Mouse (Mus musculus) midbrain, embryonic 15.5 days (tissue): ENCODE data around the gene Ppa1. TPM values are rescaled to one million over a fixed set of nuclear protein-coding genes. Genes with fewer than 3 reads are reported as not detected.
"Not testable (repeated sequence)": the region's sequence is repeated elsewhere in the genome, so short reads cannot be mapped to it uniquely, and the experiment has no call there.

Experiments used
- ATAC-seq: fragments of 200-750 bp; cut with Nextera tagmentation; replicated peaks from 2 replicates; pipeline ENCODE4 v1.8.0; 2017; ENCODE audit warnings: moderate TSS enrichment
- H3K27ac ChIP-seq: fragments of 300-500 bp; sonication (generic); 2 replicates; pipeline ENCODE4 v1.5.1; 2015; ENCODE audit warnings: mild to moderate bottlenecking, inconsistent platforms
- H3K27me3 ChIP-seq: fragments of 300-500 bp; sonication (generic); replicated peaks from 2 replicates; pipeline ENCODE4 v1.6.1; 2015; ENCODE audit warnings: inconsistent platforms
- H3K36me3 ChIP-seq: fragments of 300-500 bp; sonication (generic); replicated peaks from 2 replicates; pipeline ENCODE4 v1.6.1; 2015; ENCODE audit warnings: inconsistent platforms
- H3K4me1 ChIP-seq: fragments of 300-500 bp; sonication (generic); 2 replicates; pipeline ENCODE4 v1.6.1; 2015; ENCODE audit warnings: inconsistent platforms
- H3K4me2 ChIP-seq: fragments of 300-500 bp; sonication (generic); 2 replicates; pipeline ENCODE4 v1.6.1; 2015; ENCODE audit warnings: inconsistent platforms, mild to moderate bottlenecking, moderate library complexity
- H3K4me3 ChIP-seq: fragments of 300-500 bp; sonication (generic); 2 replicates; pipeline ENCODE4 v1.5.1; 2015; ENCODE audit warnings: mild to moderate bottlenecking, inconsistent platforms
- H3K9ac ChIP-seq: fragments of 300-500 bp; sonication (generic); 2 replicates; pipeline ENCODE4 v1.6.1; 2015; ENCODE audit warnings: mild to moderate bottlenecking, inconsistent platforms
- H3K9me3 ChIP-seq: fragments of 300-500 bp; sonication (generic); 2 replicates; pipeline ENCODE4 v1.6.1; 2016; ENCODE audit warnings: inconsistent platforms
- WGBS: fragments of 180-500 bp; shearing (Covaris S2); methylation state at CpG from one replicate; pipeline ENCODE4 v1.1.7; 2015; ENCODE audit warnings: mixed read lengths; 5-methylcytosine and 5-hydroxymethylcytosine counted together
- polyA plus RNA-seq: library from polyadenylated mRNA; unstranded; fragments of >200 nt; fragmentation: Nextera tagmentation; extraction: Ambion mirVana; gene quantifications from 2 replicates; pipeline ENCODE4 v1.2.1, GENCODE M21; 2015

Gene Ppa1
- polyA plus RNA-seq: 209 and 210 TPM in 2 replicates

- H3K4me3 ChIP-seq: peak within 1 kb of the TSS; percentile 86
- peak within 1 kb of the TSS; percentile 86 for H3K27ac ChIP-seq
- no peaks in the 10 kb centered on the region for H3K9me3 ChIP-seq
- 2% methylated on average over 50 of the region's 50 CpGs for WGBS
- H3K4me2 ChIP-seq: peak within 1 kb of the TSS; percentile 88
- H3K36me3 ChIP-seq: no peaks in the 10 kb centered on the region
- peak within 1 kb of the TSS; percentile 84 for H3K9ac ChIP-seq
- H3K27me3 ChIP-seq: no peaks in the 10 kb centered on the region
- peaks cover 21% of the 10 kb centered on the region for H3K4me1 ChIP-seq
- peak; percentile 98 for ATAC-seq
These were observed at the start of gene Ppa1 for GRCm38 (mm10) chr10:61647790-61648736. Ppa1 (plus strand) TSS chr10:61648552.

GRCm38 (mm10) chr10:61599556-61600114 is 48.7 kb upstream of the Ppa1 start:
- Histone ChIP-seq H3K27ac (no peak overlapping the region), H3K27me3 (0 out of 2 replicates have a peak, but pooled peaks cover 1% of the 10 kb centered on the region), H3K4me2 (no peak overlapping the region), H3K4me1 (peaks cover 6% of the 10 kb centered on the region), H3K36me3 (no peaks in the 10 kb centered on the region), H3K9ac (no peak overlapping the region), H3K9me3 (no peaks in the 10 kb centered on the region), H3K4me3 (no peak overlapping the region)
- ATAC-seq: no peak
- WGBS: 34% methylated on average over 9 of the region's 9 CpGs

GRCm38 (mm10) chr10:61602283-61603033 is 45.9 kb upstream of the Ppa1 start:
- Histone ChIP-seq H3K9ac (no peak overlapping the region), H3K9me3 (no peaks in the 10 kb centered on the region), H3K4me2 (peak overlapping the region; percentile 28), H3K27me3 (peaks cover 2% of the 10 kb centered on the region; the same call in 1 of the 2 replicates), H3K27ac (no peak overlapping the region), H3K4me3 (no peak overlapping the region), H3K4me1 (no peaks in the 10 kb centered on the region; the same call in 1 of the 2 replicates), H3K36me3 (no peaks in the 10 kb centered on the region)
- ATAC-seq: peak; percentile 65
- 12% methylated on average over 14 of the region's 14 CpGs for WGBS

GRCm38 (mm10) chr10:61604376-61605065 is 43.8 kb upstream of the Ppa1 start:
- Histone ChIP-seq H3K4me2 (no peak overlapping the region), H3K9me3 (no peaks in the 10 kb centered on the region)
- no peak for ATAC-seq

GRCm38 (mm10) chr10:61605381-61605780 is 43.0 kb upstream of the Ppa1 start:
- H3K9ac ChIP-seq, H3K27me3 ChIP-seq, H3K4me3 ChIP-seq, H3K27ac ChIP-seq, H3K9me3 ChIP-seq, H3K4me2 ChIP-seq, H3K4me1 ChIP-seq, ATAC-seq, H3K36me3 ChIP-seq: not testable (repeated sequence)
- 66% methylated on average over 11 of the region's 11 CpGs for WGBS

More at GRCm38 (mm10) chr10:61604376-61605065, 43.8 kb upstream of the Ppa1 start:
- WGBS: 64% methylated on average over 10 of the region's 10 CpGs
- Histone ChIP-seq H3K27me3 (peaks cover 2% of the 10 kb centered on the region; the same call in 1 of the 2 replicates), H3K4me1 (no peaks in the 10 kb centered on the region; the same call in 1 of the 2 replicates), H3K36me3 (no peaks in the 10 kb centered on the region), H3K9ac (no peak overlapping the region), H3K27ac (no peak overlapping the region), H3K4me3 (no peak overlapping the region)

GRCm38 (mm10) chr10:61605851-61606250 is 42.5 kb upstream of the Ppa1 start:
- Histone ChIP-seq H3K9me3 (no peaks in the 10 kb centered on the region), H3K4me2 (no peak overlapping the region), H3K9ac (no peak overlapping the region), H3K27ac (no peak overlapping the region), H3K4me1 (no peaks in the 10 kb centered on the region; the same call in 1 of the 2 replicates), H3K36me3 (no peaks in the 10 kb centered on the region), H3K4me3 (no peak overlapping the region), H3K27me3 (peaks cover 2% of the 10 kb centered on the region; the same call in 1 of the 2 replicates)
- 22% methylated on average over 8 of the region's 8 CpGs for WGBS
- no peak for ATAC-seq

GRCm38 (mm10) chr10:61608233-61608632 is 40.1 kb upstream of the Ppa1 start:
- no peaks in the 10 kb centered on the region for H3K9me3 ChIP-seq
- peaks cover 2% of the 10 kb centered on the region; the same call in 1 of the 2 replicates for H3K27me3 ChIP-seq
- no peak overlapping the region for H3K9ac ChIP-seq
- no peak overlapping the region for H3K27ac ChIP-seq
- H3K4me2 ChIP-seq: no peak overlapping the region
- no peaks in the 10 kb centered on the region; the same call in 1 of the 2 replicates for H3K4me1 ChIP-seq
- ATAC-seq: no peak
- no peak overlapping the region for H3K4me3 ChIP-seq
- H3K36me3 ChIP-seq: no peaks in the 10 kb centered on the region

- Histone ChIP-seq H3K4me2 (no peak overlapping the region), H3K27ac (no peak overlapping the region), H3K36me3 (no peaks in the 10 kb centered on the region), H3K9ac (no peak overlapping the region), H3K27me3 (no peaks in the 10 kb centered on the region; the same call in 1 of the 2 replicates), H3K4me3 (no peak overlapping the region), H3K9me3 (no peaks in the 10 kb centered on the region), H3K4me1 (no peaks in the 10 kb centered on the region; the same call in 1 of the 2 replicates)
- ATAC-seq: no peak
- 84% methylated on average over 8 of the region's 8 CpGs for WGBS
These were observed 37.6 kb upstream of the Ppa1 start for GRCm38 (mm10) chr10:61610650-61611235.

- no peak overlapping the region for H3K4me2 ChIP-seq
- no peaks in the 10 kb centered on the region for H3K36me3 ChIP-seq
- H3K9ac ChIP-seq: no peak overlapping the region
- H3K9me3 ChIP-seq: no peaks in the 10 kb centered on the region
- H3K4me3 ChIP-seq: no peak overlapping the region
- WGBS: 76% methylated on average over 7 of the region's 7 CpGs
- H3K4me1 ChIP-seq: no peaks in the 10 kb centered on the region
- ATAC-seq: no peak
- no peak overlapping the region for H3K27ac ChIP-seq
- no peaks in the 10 kb centered on the region for H3K27me3 ChIP-seq
These were observed 34.0 kb upstream of the Ppa1 start for GRCm38 (mm10) chr10:61614311-61614710.

- no peak overlapping the region for H3K4me3 ChIP-seq
- no peak overlapping the region for H3K4me2 ChIP-seq
- WGBS: 82% methylated on average over 2 of the region's 2 CpGs
- H3K9ac ChIP-seq: no peak overlapping the region
- H3K36me3 ChIP-seq: no peaks in the 10 kb centered on the region
- ATAC-seq: no peak
- no peaks in the 10 kb centered on the region for H3K9me3 ChIP-seq
- H3K4me1 ChIP-seq: no peaks in the 10 kb centered on the region
- H3K27ac ChIP-seq: no peak overlapping the region
- no peaks in the 10 kb centered on the region for H3K27me3 ChIP-seq
These were observed 29.8 kb upstream of the Ppa1 start for GRCm38 (mm10) chr10:61618528-61618927.

- Histone ChIP-seq H3K36me3 (no peaks in the 10 kb centered on the region), H3K4me3 (no peak overlapping the region), H3K4me1 (peaks cover 16% of the 10 kb centered on the region), H3K9me3 (no peaks in the 10 kb centered on the region), H3K4me2 (no peak overlapping the region), H3K27ac (no peak overlapping the region), H3K9ac (no peak overlapping the region), H3K27me3 (peaks cover 22% of the 10 kb centered on the region)
- no peak for ATAC-seq
- 43% methylated on average over 9 of the region's 9 CpGs for WGBS
These were observed 26.7 kb upstream of the Ppa1 start for GRCm38 (mm10) chr10:61621681-61622080.
